Mouse (Mus musculus) thymus, postnatal 0 days (tissue): ENCODE measurements around the gene Sh3rf1. TPM values are rescaled to one million over a fixed set of nuclear protein-coding genes. Genes with fewer than 3 reads are reported as not detected.

Source experiments
- DNase-seq: peaks from one replicate; pipeline ENCODE4 v3.0.0-alpha.2; 2015; ENCODE audit warnings: low spot score
- polyA plus RNA-seq: library from polyadenylated mRNA; unstranded; fragments of >200 nt; fragmentation: Nextera tagmentation; extraction: Ambion mirVana; gene quantifications from 2 replicates; pipeline ENCODE4 v1.2.1, GENCODE M21; 2015

Sh3rf1 gene
- polyA plus RNA-seq, 1 experiment from 2014 or later, result 6.0 TPM

DNA sequence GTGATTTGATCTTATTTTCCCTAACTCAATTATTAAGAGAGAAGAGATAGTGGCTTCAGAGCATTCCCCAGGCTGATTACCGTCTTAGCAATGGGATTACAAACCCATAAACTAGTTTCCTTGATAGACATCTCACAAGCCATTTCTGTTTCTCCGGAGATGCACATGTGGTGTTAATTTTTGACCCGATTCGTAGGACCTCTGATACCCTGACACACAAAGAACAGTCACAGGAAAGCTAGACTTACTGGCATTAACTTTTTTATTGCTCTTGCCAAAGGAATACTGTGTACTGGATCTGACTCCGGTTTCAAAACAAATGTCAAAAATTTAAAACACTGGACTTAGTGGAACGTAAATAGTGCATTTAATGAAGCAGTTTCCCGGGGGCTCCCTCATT is 62.2 kb downstream of the Sh3rf1 start:
- DNase-seq, result no peak

GRCm38 (mm10) chr8:61286394-61286793 is 62.7 kb downstream of the Sh3rf1 start:
- no peak for DNase-seq

DNA sequence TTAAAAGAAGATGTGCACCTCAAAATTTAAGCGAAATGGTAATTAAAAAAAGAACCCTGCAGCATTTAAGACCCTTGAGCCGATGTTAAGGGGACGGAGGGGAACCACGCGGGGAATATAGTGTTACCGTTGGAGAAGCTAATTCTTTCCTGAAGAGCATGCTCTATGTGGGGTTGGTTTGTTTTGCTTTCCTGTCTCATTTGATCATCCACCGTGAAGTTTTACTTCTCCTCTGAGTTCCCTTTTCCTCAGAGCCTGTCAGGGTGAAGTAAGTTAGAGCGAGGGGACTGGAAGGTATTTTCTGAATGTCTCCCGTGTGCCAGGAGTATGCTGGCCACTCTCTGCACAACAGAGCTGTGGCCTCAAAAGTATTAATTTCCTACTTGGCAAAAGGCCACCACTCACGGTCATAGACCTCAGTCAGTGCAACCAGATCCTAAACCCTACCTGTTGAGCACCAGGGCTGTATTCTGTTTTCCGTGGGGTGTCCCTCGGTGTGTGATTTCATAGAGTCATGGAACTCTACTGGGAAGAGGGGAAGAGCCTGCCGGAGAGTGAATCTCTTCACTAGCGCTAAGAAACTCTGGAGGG is 63.2 kb downstream of the Sh3rf1 start:
- no peak for DNase-seq

- DNase-seq, result no peak
Measured at GRCm38 (mm10) chr8:61288006-61288566, 64.4 kb downstream of the Sh3rf1 start.

- DNase-seq, result no peak
Measured at GRCm38 (mm10) chr8:61288676-61289075, 65.0 kb downstream of the Sh3rf1 start.

DNA sequence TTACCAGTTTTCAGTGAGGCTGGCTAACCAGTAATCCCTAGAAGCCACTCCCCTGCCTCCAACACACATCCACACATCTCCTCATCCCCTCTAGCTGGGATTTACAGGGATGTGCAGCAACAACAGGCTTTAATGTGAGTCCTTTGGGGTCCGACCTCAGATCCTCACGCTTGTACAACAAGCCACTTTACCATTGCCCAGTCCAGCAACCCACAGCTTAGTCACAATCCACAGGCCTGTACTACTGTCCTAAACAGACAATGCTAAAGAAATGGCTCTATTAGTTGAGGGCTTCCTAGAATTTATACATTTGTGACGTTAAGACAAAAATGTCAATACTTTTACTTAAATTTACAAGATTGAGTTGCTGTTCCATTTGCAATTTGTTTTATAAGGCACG is 71.4 kb downstream of the Sh3rf1 start:
- DNase-seq, result no peak

DNA sequence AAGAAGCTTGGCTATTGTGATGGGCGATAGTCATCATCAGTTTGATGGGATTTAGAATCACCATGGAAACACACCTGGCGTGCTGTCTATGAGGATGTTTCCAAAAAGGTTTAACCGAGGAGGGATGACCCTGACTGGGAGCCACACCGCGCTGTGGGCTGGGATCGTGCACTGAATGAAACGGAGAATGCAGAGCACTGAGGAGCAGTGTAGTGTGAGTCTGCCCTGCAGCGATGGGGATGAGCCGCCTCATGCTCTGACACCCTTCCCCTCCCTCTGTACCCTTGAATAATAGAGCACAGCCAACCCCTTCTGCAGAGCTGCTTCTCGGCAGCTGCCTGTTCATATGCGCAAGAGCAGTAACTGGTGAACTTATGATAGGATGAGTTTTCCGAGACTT is 71.8 kb downstream of the Sh3rf1 start:
- no peak for DNase-seq

DNA sequence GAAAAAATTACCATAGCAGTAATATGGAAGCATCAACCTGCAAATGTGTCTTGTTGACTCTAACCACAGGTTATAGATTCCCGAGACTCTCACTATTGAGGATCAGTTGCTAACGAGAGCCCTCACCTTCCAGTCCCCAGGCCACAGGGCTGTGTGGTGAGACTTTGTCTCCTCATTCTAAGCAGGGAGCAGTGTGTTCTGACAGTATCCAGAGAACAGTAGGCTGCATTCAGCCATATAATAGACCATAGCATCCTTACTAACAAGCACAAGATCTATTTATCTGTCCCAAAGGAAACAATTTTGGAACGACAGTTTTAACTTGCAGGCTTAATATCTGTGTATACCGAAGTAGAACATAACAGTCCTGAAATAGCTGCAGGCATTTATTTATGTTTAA is 75.2 kb downstream of the Sh3rf1 start:
- DNase-seq, result no peak

- no peak for DNase-seq
Measured at GRCm38 (mm10) chr8:61301298-61302028, 77.8 kb downstream of the Sh3rf1 start.

- DNase-seq, result no peak
Measured at GRCm38 (mm10) chr8:61302029-61302368, 78.3 kb downstream of the Sh3rf1 start.

DNA sequence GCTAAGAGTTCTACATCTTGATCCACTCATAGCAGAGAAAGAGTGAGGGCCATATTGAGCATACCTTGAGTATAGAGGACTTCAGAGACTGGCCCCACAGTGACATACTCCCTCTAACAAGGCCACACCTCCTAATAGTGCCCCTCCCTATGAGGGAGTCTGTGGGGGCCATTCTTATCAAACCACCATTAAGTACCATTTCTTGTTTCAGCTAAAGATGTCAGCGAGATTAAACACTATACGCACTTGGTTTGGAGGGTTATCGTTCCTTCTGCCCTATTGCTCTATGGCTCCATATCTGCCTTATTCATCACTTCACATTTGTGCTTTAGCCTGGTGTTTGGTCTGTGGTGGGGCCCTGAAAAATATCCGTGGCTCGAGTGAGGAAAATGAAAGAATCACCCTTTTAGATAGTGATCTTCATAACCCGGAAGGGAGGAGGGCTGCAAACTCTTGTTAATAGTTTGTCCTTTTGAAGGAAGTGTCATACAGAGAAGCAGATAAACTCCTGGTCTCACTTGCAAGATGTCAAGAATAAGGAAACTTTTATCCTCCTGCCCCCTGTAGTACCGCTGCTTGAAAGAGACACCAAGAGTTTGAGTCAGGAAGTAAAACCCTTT is 81.9 kb downstream of the Sh3rf1 start:
- DNase-seq, result no peak

DNA sequence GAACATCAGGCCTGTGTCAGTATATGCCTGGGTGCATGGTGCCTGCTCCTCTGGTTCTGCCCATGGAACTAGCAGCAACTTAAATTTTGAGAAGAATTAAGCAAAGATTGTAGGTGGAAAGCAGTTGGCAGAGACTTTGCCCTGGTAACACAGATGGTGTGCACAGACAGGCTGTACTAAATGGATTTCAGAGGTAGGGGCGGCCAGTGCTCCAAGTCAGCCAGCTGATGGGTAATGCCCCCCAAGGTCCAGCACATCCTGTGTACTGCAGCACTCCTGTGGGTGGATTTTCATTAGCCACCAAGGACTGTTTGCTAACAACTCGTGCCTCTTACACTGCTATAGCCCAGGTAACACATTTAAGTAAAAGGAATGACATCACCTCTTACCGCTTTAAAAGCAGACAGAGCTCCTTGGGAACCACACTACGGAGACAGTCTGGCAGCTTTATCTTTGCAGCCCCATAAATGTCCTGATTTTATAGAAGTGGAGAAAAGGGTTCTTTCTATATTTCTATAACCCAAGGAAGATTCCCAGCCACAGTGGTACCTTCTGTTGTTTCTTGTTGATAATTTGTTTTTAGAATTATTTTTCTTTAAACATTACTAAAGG is 82.9 kb downstream of the Sh3rf1 start:
- no peak for DNase-seq

DNA sequence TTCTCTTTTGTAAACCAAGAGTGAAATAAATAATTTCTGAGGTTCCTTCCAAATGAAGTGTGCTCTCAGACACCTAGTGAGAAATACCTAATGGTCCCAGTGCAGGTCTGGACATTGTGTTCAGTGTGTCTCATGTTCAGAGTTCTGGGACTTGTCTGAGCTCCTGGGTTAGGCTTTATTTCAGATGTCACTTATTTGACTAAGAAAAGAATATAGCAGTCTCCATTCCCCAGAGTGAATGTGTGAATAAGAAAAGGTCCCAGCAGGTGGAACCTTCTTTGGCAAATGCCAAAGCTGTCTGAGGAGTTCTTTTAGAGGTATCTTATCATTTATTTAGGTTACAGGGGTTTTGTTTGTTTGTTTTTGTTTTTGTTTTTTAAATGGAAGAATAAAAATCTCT is 85.2 kb downstream of the Sh3rf1 start:
- DNase-seq, result no peak

DNA sequence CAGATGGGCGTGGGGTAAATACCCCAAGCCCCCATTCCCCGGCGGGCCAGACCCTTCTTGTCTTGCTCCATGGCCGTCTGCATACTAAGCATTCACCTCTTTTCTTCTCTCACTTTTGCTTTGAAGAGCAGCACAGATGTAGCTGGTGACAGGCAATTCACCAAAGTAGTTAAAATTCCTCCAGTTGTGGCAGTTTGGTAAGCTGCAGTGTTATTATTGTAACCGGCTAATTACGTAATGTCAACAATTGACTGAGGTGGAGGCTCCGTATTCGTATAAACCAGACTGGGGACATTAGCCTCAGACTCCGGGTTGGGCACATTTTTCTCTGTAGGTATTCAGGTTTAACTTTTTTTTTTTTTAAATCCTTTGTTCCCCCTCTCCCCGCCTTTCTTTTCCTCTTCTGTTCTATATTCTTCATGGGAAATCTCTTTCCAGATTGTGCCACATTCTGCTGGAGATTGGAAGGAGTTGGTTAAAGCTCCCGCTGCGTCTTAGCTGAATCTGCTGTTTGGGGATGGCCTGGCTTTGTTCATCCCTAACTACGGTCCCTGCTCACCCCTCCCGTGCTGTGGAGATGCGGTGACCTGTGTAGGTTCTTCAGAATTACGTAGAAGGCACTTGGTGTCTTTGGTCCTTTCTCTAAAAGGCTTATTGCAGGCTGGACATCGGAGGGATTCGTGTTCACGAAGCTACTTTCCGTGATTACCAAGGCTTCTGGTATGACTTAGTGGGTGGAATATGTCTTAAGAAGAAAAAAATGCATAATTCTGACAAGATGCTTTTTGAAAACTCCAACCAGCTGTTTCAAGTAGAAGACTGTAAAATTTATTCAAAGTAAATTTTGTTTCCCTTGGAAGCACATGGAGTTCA is 86.1 kb downstream of the Sh3rf1 start:
- no peak for DNase-seq

- DNase-seq, result no peak
Measured at GRCm38 (mm10) chr8:61310403-61310871, 86.8 kb downstream of the Sh3rf1 start.

DNA sequence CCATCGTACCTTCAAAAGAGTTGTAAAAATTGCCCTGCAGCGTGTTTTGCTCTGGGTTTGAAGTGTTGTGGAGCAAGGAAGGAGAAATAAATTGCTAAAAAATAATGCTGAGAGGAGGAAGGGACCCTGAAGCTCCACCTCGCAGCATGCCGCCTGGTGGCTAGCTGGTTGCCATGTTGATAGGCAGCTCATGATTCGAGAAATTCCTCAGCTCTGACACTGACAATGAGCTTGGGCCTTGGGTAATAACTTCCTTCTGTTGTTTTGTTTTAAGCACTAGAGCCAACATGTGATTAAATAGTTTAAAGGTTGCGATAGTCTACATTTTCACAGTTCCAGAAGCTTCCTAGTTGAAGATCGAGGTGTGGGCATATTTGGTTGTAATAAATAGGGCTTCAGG is 89.3 kb downstream of the Sh3rf1 start:
- no peak for DNase-seq

- no peak for DNase-seq
Measured at GRCm38 (mm10) chr8:61316012-61316767, 92.5 kb downstream of the Sh3rf1 start.

GRCm38 (mm10) chr8:61316813-61317534 is 93.3 kb downstream of the Sh3rf1 start:
- no peak for DNase-seq

DNA sequence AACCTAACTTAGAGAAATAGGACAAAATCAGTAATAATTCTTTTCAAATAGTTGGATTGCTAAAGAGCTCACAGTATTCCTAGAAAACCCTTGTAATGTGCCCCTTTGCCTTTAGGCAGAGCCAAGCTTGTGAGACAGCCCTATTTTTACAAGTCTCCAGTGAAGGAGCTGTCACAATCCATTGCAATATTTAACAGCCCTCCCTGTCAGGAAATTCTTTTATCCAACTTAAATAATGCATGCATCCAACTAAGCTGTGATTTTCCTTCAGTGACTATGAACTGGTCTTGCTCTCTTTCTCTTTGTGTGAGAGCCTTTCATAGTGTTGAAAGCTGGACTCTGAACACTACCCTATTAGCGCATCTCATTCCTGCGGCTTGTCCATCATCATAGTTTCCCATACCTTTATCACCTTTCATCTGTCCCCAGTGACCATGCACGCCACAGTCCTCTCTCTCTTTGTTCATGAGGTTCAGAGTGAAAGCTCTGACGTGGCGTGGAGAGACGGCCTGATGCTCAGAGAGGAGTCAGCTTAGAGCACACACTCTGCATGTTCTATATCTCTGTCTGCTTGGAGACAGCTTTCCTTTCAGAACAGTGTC is 94.0 kb downstream of the Sh3rf1 start:
- DNase-seq, result no peak
